Mouse (Mus musculus): ENCODE measurements around the gene Zfp638. TPM values are rescaled to one million over a fixed set of nuclear protein-coding genes. Genes with fewer than 3 reads are reported as not detected.
"Not testable (repeated sequence)": the region's sequence is repeated elsewhere in the genome, so short reads cannot be mapped to it uniquely, and the experiment has no call there.

Zfp638 gene
- total and polyA plus RNA-seq, 2 experiments = 5.0 to 47.0 TPM

DNA sequence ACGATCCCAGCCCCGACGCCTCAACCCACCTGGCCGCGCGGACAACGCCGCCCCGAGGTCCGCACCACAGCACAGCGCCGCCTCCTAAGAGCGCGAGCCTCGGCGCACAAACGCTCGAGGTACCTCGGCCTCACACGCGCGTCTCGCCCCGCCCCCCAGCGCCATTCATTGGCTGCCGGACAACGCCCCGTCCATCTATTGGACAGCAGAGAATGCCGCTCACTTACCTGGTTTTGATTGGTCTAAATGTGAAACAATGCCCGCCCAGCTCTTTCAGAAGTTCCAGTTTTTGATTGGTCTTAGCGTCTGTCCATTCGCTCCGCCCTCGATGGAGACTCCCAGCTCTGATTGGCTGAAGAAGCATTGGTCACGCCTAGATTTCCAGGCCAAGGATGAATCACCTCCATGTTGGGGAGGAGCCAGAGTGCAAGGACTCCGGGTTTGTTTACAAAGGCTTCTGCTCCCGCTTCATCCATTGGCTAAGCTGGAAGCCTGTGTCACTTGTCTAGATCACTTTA is 35.2 kb upstream of the Zfp638 start, which contains the start of gene Paip2b:
TSS of gene Paip2b (minus strand) at position 136 of the 518 bp plus-strand sequence.
- peak; percentile 96 for TF ChIP-seq POLR2A (IDR thresholded peaks at IDR 0.05; ENCODE audit: extremely low read depth, insufficient read depth, low read length)
- 0 out of 2 replicates have a peak, but pooled peaks have one; percentile 7 for TF ChIP-seq CTCF (IDR thresholded peaks at IDR 0.05; ENCODE audit: low read depth, low read length)
- H3K4me3 ChIP-seq (ENCODE audit: insufficient read depth, low read depth, low read length) = peak within 1 kb of the TSS; percentile 70

GRCm38 (mm10) chr6:83832393-83832792 is 34.5 kb upstream of the Zfp638 start:
- WGBS = 73% methylated on average over 1 of the region's 1 CpGs
- not testable (repeated sequence) for H3K27ac ChIP-seq (replicated peaks; ENCODE audit: insufficient read depth, low read depth, low read length); H3K79me2 ChIP-seq (ENCODE audit: control insufficient read depth, insufficient read depth, low read length); H3K36me3 ChIP-seq (ENCODE audit: control insufficient read depth, insufficient read depth, low read length); H3K4me3 ChIP-seq (ENCODE audit: insufficient read depth, low read depth, low read length); DNase-seq (ENCODE audit: extremely low read depth, low read depth, low spot score); H3K27me3 ChIP-seq (ENCODE audit: control insufficient read depth, insufficient read depth, low read length); H3K4me1 ChIP-seq (ENCODE audit: control insufficient read depth, insufficient read depth, low read length); H3K9ac ChIP-seq (ENCODE audit: low read depth, low read length)

More for the DNA sequence above, 35.2 kb upstream of the Zfp638 start, which contains the start of gene Paip2b:
- DNase-seq (ENCODE audit: extremely low read depth, low read depth, low spot score) = peak; percentile 100
- peak within 1 kb of the TSS; percentile 40 for H3K27ac ChIP-seq (replicated peaks; ENCODE audit: insufficient read depth, low read depth, low read length)
- H3K27me3 ChIP-seq (ENCODE audit: control insufficient read depth, insufficient read depth, low read length) = no peaks in the 10 kb centered on the region
- H3K79me2 ChIP-seq (ENCODE audit: control insufficient read depth, insufficient read depth, low read length) = peaks cover 3% of the 10 kb centered on the region; the same call in 1 of the 2 replicates
- H3K9ac ChIP-seq (ENCODE audit: low read depth, low read length) = peak within 1 kb of the TSS; percentile 83
- H3K36me3 ChIP-seq (ENCODE audit: control insufficient read depth, insufficient read depth, low read length) = no peaks in the 10 kb centered on the region
- no peaks in the 10 kb centered on the region; the same call in 1 of the 2 replicates for H3K4me1 ChIP-seq (ENCODE audit: control insufficient read depth, insufficient read depth, low read length)
- WGBS = under 1% methylated on average over 37 of the region's 37 CpGs

GRCm38 (mm10) chr6:83836826-83837225 is 30.1 kb upstream of the Zfp638 start:
- no peaks in the 10 kb centered on the region for H3K36me3 ChIP-seq (ENCODE audit: control insufficient read depth, insufficient read depth, low read length)
- H3K27ac ChIP-seq (replicated peaks; ENCODE audit: insufficient read depth, low read depth, low read length) = no peak overlapping the region
- no peak overlapping the region for H3K4me3 ChIP-seq (ENCODE audit: insufficient read depth, low read depth, low read length)
- WGBS = 96% methylated on average over 2 of the region's 2 CpGs
- no peaks in the 10 kb centered on the region for H3K27me3 ChIP-seq (ENCODE audit: control insufficient read depth, insufficient read depth, low read length)
- no peaks in the 10 kb centered on the region for H3K4me1 ChIP-seq (ENCODE audit: control insufficient read depth, insufficient read depth, low read length)
- H3K9ac ChIP-seq (ENCODE audit: low read depth, low read length) = no peak overlapping the region
- TF ChIP-seq CTCF (IDR thresholded peaks at IDR 0.05; ENCODE audit: low read depth, low read length) (no peak), POLR2A (IDR thresholded peaks at IDR 0.05; ENCODE audit: extremely low read depth, insufficient read depth, low read length) (no peak)
- no peak for DNase-seq (ENCODE audit: extremely low read depth, low read depth, low spot score)
- H3K79me2 ChIP-seq (ENCODE audit: control insufficient read depth, insufficient read depth, low read length) = no peaks in the 10 kb centered on the region

- no peaks in the 10 kb centered on the region for H3K36me3 ChIP-seq (ENCODE audit: control insufficient read depth, insufficient read depth, low read length)
- no peaks in the 10 kb centered on the region for H3K79me2 ChIP-seq (ENCODE audit: control insufficient read depth, insufficient read depth, low read length)
- TF ChIP-seq CTCF (IDR thresholded peaks at IDR 0.05; ENCODE audit: low read depth, low read length) (no peak), POLR2A (IDR thresholded peaks at IDR 0.05; ENCODE audit: extremely low read depth, insufficient read depth, low read length) (no peak)
- H3K27me3 ChIP-seq (ENCODE audit: control insufficient read depth, insufficient read depth, low read length) = no peaks in the 10 kb centered on the region
- WGBS = 82% methylated on average over 2 of the region's 2 CpGs
- no peak overlapping the region for H3K4me3 ChIP-seq (ENCODE audit: insufficient read depth, low read depth, low read length)
- H3K4me1 ChIP-seq (ENCODE audit: control insufficient read depth, insufficient read depth, low read length) = no peaks in the 10 kb centered on the region
- H3K27ac ChIP-seq (replicated peaks; ENCODE audit: insufficient read depth, low read depth, low read length) = no peak overlapping the region
- no peak for DNase-seq (ENCODE audit: extremely low read depth, low read depth, low spot score)
- no peak overlapping the region for H3K9ac ChIP-seq (ENCODE audit: low read depth, low read length)
Observed at GRCm38 (mm10) chr6:83838046-83838445, 28.9 kb upstream of the Zfp638 start.

- H3K9ac ChIP-seq (ENCODE audit: low read depth, low read length) = no peak overlapping the region
- 87% methylated on average over 6 of the region's 6 CpGs for WGBS
Observed at GRCm38 (mm10) chr6:83840086-83840485, 26.8 kb upstream of the Zfp638 start.

DNA sequence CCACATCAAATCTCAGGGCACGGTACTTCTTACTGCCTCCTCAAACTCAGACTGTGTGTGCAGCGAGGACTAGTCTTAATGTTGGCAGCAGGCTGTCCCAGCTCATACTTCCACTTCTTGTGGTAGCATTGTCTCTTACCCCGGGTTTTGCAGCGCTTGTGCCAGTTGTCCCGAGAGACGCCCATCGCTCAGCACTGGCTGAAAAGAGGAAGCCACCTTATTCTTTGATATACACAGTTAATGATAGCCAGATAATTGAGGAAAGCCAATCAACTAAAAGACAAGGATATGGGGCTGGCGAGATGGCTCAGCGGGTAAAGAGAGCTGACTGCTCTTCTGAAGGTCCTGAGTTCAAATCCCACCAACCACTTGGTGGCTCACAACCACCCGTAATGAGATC is 22.0 kb upstream of the Zfp638 start:
- Histone ChIP-seq H3K27me3 (ENCODE audit: control insufficient read depth, insufficient read depth, low read length) (no peaks in the 10 kb centered on the region), H3K9ac (ENCODE audit: low read depth, low read length) (no peak overlapping the region), H3K4me1 (ENCODE audit: control insufficient read depth, insufficient read depth, low read length) (no peaks in the 10 kb centered on the region), H3K27ac (replicated peaks; ENCODE audit: insufficient read depth, low read depth, low read length) (no peak overlapping the region), H3K4me3 (ENCODE audit: insufficient read depth, low read depth, low read length) (no peak overlapping the region), H3K36me3 (ENCODE audit: control insufficient read depth, insufficient read depth, low read length) (no peaks in the 10 kb centered on the region), H3K79me2 (ENCODE audit: control insufficient read depth, insufficient read depth, low read length) (no peaks in the 10 kb centered on the region)
- no peak for DNase-seq (ENCODE audit: extremely low read depth, low read depth, low spot score)
- TF ChIP-seq POLR2A (IDR thresholded peaks at IDR 0.05; ENCODE audit: extremely low read depth, insufficient read depth, low read length) (no peak), CTCF (IDR thresholded peaks at IDR 0.05; ENCODE audit: low read depth, low read length) (no peak)
- WGBS = 91% methylated on average over 10 of the region's 10 CpGs

More at GRCm38 (mm10) chr6:83840086-83840485, 26.8 kb upstream of the Zfp638 start:
- no peak for TF ChIP-seq POLR2A (IDR thresholded peaks at IDR 0.05; ENCODE audit: extremely low read depth, insufficient read depth, low read length)
- TF ChIP-seq CTCF (IDR thresholded peaks at IDR 0.05; ENCODE audit: low read depth, low read length) = no peak
- no peak for DNase-seq (ENCODE audit: extremely low read depth, low read depth, low spot score)
- Histone ChIP-seq H3K79me2 (ENCODE audit: control insufficient read depth, insufficient read depth, low read length) (no peaks in the 10 kb centered on the region), H3K4me1 (ENCODE audit: control insufficient read depth, insufficient read depth, low read length) (no peaks in the 10 kb centered on the region), H3K27ac (replicated peaks; ENCODE audit: insufficient read depth, low read depth, low read length) (no peak overlapping the region), H3K36me3 (ENCODE audit: control insufficient read depth, insufficient read depth, low read length) (no peaks in the 10 kb centered on the region), H3K4me3 (ENCODE audit: insufficient read depth, low read depth, low read length) (no peak overlapping the region), H3K27me3 (ENCODE audit: control insufficient read depth, insufficient read depth, low read length) (no peaks in the 10 kb centered on the region)

Measured in liver, adult 2 months (tissue).